Mouse (Mus musculus) spleen, adult 2 months (tissue): ENCODE measurements around the gene Chrm3.

ENCODE experiments used
- CTCF ChIP-seq: fragments of 200-500 bp; IDR thresholded peaks from 2 replicates; pipeline ENCODE4 v1.5.1; 2011; ENCODE audit warnings: mild to moderate bottlenecking, inconsistent platforms; ENCODE audit not compliant: insufficient read depth, insufficient read length, insufficient replicate concordance; ENCODE audit errors: extremely low read depth
- POLR2A ChIP-seq: fragments of 200-500 bp; IDR thresholded peaks from 2 replicates; pipeline ENCODE4 v1.6.1; 2011; ENCODE audit warnings: low read depth, low read length, inconsistent platforms

DNA sequence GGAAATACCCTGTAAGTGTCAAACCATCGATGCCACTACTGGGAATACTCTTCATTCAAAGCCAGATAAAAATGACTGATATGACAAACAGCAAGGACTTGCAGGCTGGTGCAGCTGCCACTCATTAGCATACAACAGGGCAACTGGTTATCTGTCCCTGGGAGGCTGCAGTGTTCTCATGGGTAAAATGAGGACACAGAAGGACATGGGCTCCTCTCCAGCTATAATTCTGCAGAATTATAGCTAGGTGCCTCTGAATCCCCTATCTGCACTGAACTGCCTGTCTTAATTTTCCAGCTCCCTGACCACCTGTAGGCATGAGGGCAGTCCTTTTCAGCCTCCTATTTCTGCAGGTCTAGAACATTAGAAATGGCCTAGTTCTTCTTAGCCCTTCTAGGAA lies 463.4 kb downstream of the Chrm3 start:
- no peak for TF ChIP-seq POLR2A
- no peak for TF ChIP-seq CTCF
